Mouse (Mus musculus): ENCODE results near the gene Mipep.

The Mipep gene

GRCm38 (mm10) chr14:60784427-60785315, at the start of gene Mipep:
Gene Mipep, plus strand, starts transcription at chr14:60784573.
- peak; percentile 51 for DNase-seq (ENCODE audit: low spot score)

- DNase-seq (ENCODE audit: low spot score) = no peak
These were observed 49.2 kb upstream of the Mipep start for GRCm38 (mm10) chr14:60735206-60735605.

- DNase-seq (ENCODE audit: low spot score) = no peak
These were observed 48.4 kb upstream of the Mipep start for GRCm38 (mm10) chr14:60735848-60736547.

- DNase-seq (ENCODE audit: low spot score) = no peak
These were observed 47.7 kb upstream of the Mipep start for GRCm38 (mm10) chr14:60736591-60737192.

GRCm38 (mm10) chr14:60737202-60737611, 47.2 kb upstream of the Mipep start:
- no peak for DNase-seq (ENCODE audit: low spot score)

GRCm38 (mm10) chr14:60738434-60738938, 45.9 kb upstream of the Mipep start:
- DNase-seq (ENCODE audit: low spot score) = no peak

GRCm38 (mm10) chr14:60739155-60739554, 45.2 kb upstream of the Mipep start:
- no peak for DNase-seq (ENCODE audit: low spot score)

- DNase-seq (ENCODE audit: low spot score) = no peak
These were observed 44.8 kb upstream of the Mipep start for GRCm38 (mm10) chr14:60739616-60740015.

- no peak for DNase-seq (ENCODE audit: low spot score)
These were observed 43.9 kb upstream of the Mipep start for GRCm38 (mm10) chr14:60740507-60740906.

GRCm38 (mm10) chr14:60741033-60741432, 43.3 kb upstream of the Mipep start:
- DNase-seq (ENCODE audit: low spot score) = no peak

GRCm38 (mm10) chr14:60741490-60741981, 42.8 kb upstream of the Mipep start:
- DNase-seq (ENCODE audit: low spot score) = no peak

GRCm38 (mm10) chr14:60743681-60744080, 40.7 kb upstream of the Mipep start:
- DNase-seq (ENCODE audit: low spot score) = no peak

GRCm38 (mm10) chr14:60745201-60745600, 39.2 kb upstream of the Mipep start:
- DNase-seq (ENCODE audit: low spot score) = no peak

GRCm38 (mm10) chr14:60746141-60746540, 38.2 kb upstream of the Mipep start:
- no peak for DNase-seq (ENCODE audit: low spot score)

GRCm38 (mm10) chr14:60747154-60747870, 37.1 kb upstream of the Mipep start:
- DNase-seq (ENCODE audit: low spot score) = no peak

- no peak for DNase-seq (ENCODE audit: low spot score)
These were observed 34.5 kb upstream of the Mipep start for GRCm38 (mm10) chr14:60749880-60750279.

GRCm38 (mm10) chr14:60751581-60751980, 32.8 kb upstream of the Mipep start:
- DNase-seq (ENCODE audit: low spot score) = no peak

- DNase-seq (ENCODE audit: low spot score) = no peak
These were observed 31.2 kb upstream of the Mipep start for GRCm38 (mm10) chr14:60752892-60753800.

- DNase-seq (ENCODE audit: low spot score) = no peak
These were observed 30.6 kb upstream of the Mipep start for GRCm38 (mm10) chr14:60753801-60754126.

GRCm38 (mm10) chr14:60754656-60755055, 29.7 kb upstream of the Mipep start:
- DNase-seq (ENCODE audit: low spot score) = no peak

- no peak for DNase-seq (ENCODE audit: low spot score)
These were observed 28.1 kb upstream of the Mipep start for GRCm38 (mm10) chr14:60756271-60756670.
